Mouse (Mus musculus) G1E (cell line): ENCODE data around the gene Tll2. TPM values are rescaled to one million over a fixed set of nuclear protein-coding genes. Genes with fewer than 3 reads are reported as not detected.

Experiments used
- ATAC-seq: 2 replicates; pipeline ENCODE4 v1.8.0; 2016; ENCODE audit warnings: mild to moderate bottlenecking; ENCODE audit not compliant: insufficient number of reproducible peaks, poor library complexity, low FRiP score, severe bottlenecking; ENCODE audit errors: extremely low read depth
- DNase-seq: peaks from one replicate; pipeline ENCODE4 v3.0.0; 2012; ENCODE audit warnings: low spot score
- H3K27me3 ChIP-seq: 2 replicates; pipeline ENCODE4 v1.6.1; 2012; ENCODE audit warnings: mild to moderate bottlenecking, low read length, inconsistent platforms; ENCODE audit not compliant: insufficient read depth
- H3K36me3 ChIP-seq: replicated peaks from 2 replicates; pipeline ENCODE3; 2012; ENCODE audit warnings: mild to moderate bottlenecking, inconsistent platforms
- H3K4me1 ChIP-seq: 2 replicates; pipeline ENCODE4 v1.6.1; 2012; ENCODE audit warnings: low read depth, low read length, inconsistent platforms, mixed read lengths; ENCODE audit not compliant: insufficient read depth
- H3K4me3 ChIP-seq: 2 replicates; pipeline ENCODE4 v1.5.1; 2012; ENCODE audit warnings: low read depth, mild to moderate bottlenecking, inconsistent platforms, low read length, moderate library complexity, mixed read lengths
- H3K9me3 ChIP-seq: replicated peaks from 2 replicates; pipeline ENCODE4 v1.6.1; 2012; ENCODE audit warnings: inconsistent platforms
- CTCF ChIP-seq: IDR thresholded peaks from 2 replicates; pipeline ENCODE4 v1.5.1; 2012; ENCODE audit warnings: low read depth, low read length, inconsistent platforms, mixed read lengths
- GATA1 ChIP-seq: IDR thresholded peaks from 2 replicates; pipeline ENCODE4 v1.6.1; 2012; ENCODE audit warnings: borderline replicate concordance, low read length, inconsistent platforms, mixed read lengths
- GATA2 ChIP-seq: IDR thresholded peaks from 2 replicates; pipeline ENCODE4 v1.6.1; 2012; ENCODE audit warnings: low read depth, low read length, inconsistent platforms, borderline replicate concordance
- POLR2AphosphoS5 ChIP-seq: IDR thresholded peaks from 2 replicates; pipeline ENCODE4 v1.6.1; 2012; ENCODE audit warnings: low read depth, low read length, inconsistent platforms; ENCODE audit not compliant: insufficient replicate concordance
- TAL1 ChIP-seq: conservative IDR thresholded peaks from 2 replicates; pipeline ENCODE4 v1.6.1; 2012; ENCODE audit warnings: low read depth, low read length, inconsistent platforms, mixed read lengths
- polyA plus RNA-seq: library from polyadenylated mRNA; stranded (reverse); fragments of >175 nt; gene quantifications from 2 replicates; pipeline ENCODE4 v1.2.3, GENCODE M21; 2012
- total RNA-seq, 2 experiments: library from RNA; stranded (forward) in 1 of 2; stranded (reverse) in 1 of 2; fragments of 200-1000 nt in 1 of 2; fragments of >200 nt in 1 of 2; fragmentation: Nextera tagmentation in 1 of 2; gene quantifications; 2 replicates each; pipeline ENCODE4 v1.2.3; 2014 to 2017

Tll2 gene
- total RNA-seq (2014; fragmentation: Nextera tagmentation), result not detected in 2 replicates
- not detected in 2 replicates for total RNA-seq (2017)
- polyA plus RNA-seq, result not detected in 2 replicates

DNA sequence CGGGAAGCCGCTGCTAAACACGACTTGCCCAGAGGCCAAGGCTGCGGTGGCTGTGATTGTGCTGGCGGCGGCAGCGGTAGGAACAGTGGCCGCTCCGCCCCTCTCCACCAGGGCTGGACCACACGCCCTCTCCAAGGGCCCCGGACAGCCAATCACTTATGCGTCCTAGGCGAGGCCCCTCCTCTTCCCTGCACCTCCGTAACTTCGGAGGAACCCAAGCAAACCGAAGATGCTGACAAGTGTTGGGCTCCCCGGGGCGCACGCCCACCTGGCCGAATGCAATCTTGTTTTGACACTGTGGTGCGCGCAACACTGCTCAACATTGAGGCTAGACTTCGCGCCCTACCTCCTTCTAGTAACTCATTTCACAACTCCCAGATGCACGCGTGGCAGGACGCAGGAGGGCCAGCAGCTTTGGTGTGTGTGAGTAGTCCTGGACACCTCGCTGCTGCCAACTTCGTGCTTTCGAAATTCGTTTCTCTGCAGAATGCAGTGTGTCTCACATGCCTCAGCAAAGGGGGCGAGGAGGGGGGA is at the start of gene Tll2:
Tll2 (minus strand) TSS at position 25 of the 534 bp plus-strand sequence.
- Histone ChIP-seq H3K27me3 (peaks cover 29% of the 10 kb centered on the region), H3K4me1 (0 out of 2 replicates have a peak, but pooled peaks cover 3% of the 10 kb centered on the region), H3K4me3 (no peak within 1 kb of the TSS), H3K36me3 (peaks cover 23% of the 10 kb centered on the region), H3K9me3 (no peaks in the 10 kb centered on the region)
- DNase-seq (no peak), ATAC-seq (no peak)
- no peak for TF ChIP-seq GATA1

DNA sequence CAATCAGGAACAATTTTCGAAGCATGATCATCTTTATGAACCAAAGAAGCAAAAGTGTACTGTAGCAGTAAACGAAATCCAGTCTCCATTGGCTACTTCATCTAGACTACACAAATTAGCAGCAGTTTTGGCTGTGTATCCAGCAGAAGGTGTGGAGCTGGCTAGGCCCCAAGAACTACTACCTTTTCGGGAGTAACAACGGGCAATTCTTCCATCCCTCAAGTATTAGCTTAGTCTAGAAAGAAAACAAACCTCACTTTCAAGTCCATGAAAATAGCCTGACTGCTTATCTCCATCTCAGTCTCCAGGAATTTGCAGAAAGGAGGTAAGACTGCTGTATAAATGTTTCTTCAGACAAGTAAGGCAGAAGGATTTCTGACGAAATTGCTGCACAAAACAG is 47.9 kb upstream of the Tll2 start:
- Histone ChIP-seq H3K4me1 (peaks cover 26% of the 10 kb centered on the region), H3K9me3 (no peaks in the 10 kb centered on the region), H3K27me3 (no peaks in the 10 kb centered on the region), H3K36me3 (peaks cover 63% of the 10 kb centered on the region), H3K4me3 (no peak overlapping the region)
- TF ChIP-seq TAL1 (no peak), POLR2AphosphoS5 (no peak), CTCF (no peak), GATA1 (no peak), GATA2 (no peak)
- no peak for ATAC-seq
- no peak for DNase-seq

GRCm38 (mm10) chr19:41248968-41249367 is 42.3 kb upstream of the Tll2 start:
- ATAC-seq (no peak), DNase-seq (no peak)
- Histone ChIP-seq H3K4me1 (peaks cover 31% of the 10 kb centered on the region), H3K9me3 (no peaks in the 10 kb centered on the region), H3K27me3 (no peaks in the 10 kb centered on the region), H3K36me3 (peaks cover 64% of the 10 kb centered on the region), H3K4me3 (no peak overlapping the region)
- no peak for TF ChIP-seq GATA2
- no peak for TF ChIP-seq TAL1
- TF ChIP-seq GATA1, result no peak
- no peak for TF ChIP-seq POLR2AphosphoS5
- no peak for TF ChIP-seq CTCF

GRCm38 (mm10) chr19:41248271-41248670 is 41.6 kb upstream of the Tll2 start:
- peaks cover 31% of the 10 kb centered on the region for H3K4me1 ChIP-seq
- no peak for DNase-seq
- no peak overlapping the region for H3K4me3 ChIP-seq
- no peaks in the 10 kb centered on the region for H3K9me3 ChIP-seq
- no peaks in the 10 kb centered on the region for H3K27me3 ChIP-seq
- ATAC-seq, result no peak; the same call in 1 of the 2 replicates
- TF ChIP-seq CTCF (no peak), POLR2AphosphoS5 (no peak), TAL1 (no peak), GATA1 (no peak), GATA2 (no peak)
- peaks cover 65% of the 10 kb centered on the region for H3K36me3 ChIP-seq

GRCm38 (mm10) chr19:41246271-41246670 is 39.6 kb upstream of the Tll2 start:
- no peak for DNase-seq
- TF ChIP-seq GATA1, result no peak
- TF ChIP-seq CTCF, result no peak
- no peak for TF ChIP-seq GATA2
- TF ChIP-seq POLR2AphosphoS5, result no peak
- TF ChIP-seq TAL1, result no peak
- H3K27me3 ChIP-seq, result no peaks in the 10 kb centered on the region
- no peak for ATAC-seq
- peaks cover 30% of the 10 kb centered on the region for H3K4me1 ChIP-seq
- H3K4me3 ChIP-seq, result no peak overlapping the region
- H3K36me3 ChIP-seq, result peaks cover 76% of the 10 kb centered on the region
- no peaks in the 10 kb centered on the region for H3K9me3 ChIP-seq

- H3K36me3 ChIP-seq, result peaks cover 81% of the 10 kb centered on the region
- ATAC-seq (no peak), DNase-seq (no peak)
- peak; percentile 66 for TF ChIP-seq CTCF
- TF ChIP-seq GATA2, result no peak
- no peaks in the 10 kb centered on the region for H3K9me3 ChIP-seq
- H3K27me3 ChIP-seq, result no peaks in the 10 kb centered on the region
- peaks cover 27% of the 10 kb centered on the region for H3K4me1 ChIP-seq
- no peak overlapping the region for H3K4me3 ChIP-seq
These were observed 37.9 kb upstream of the Tll2 start for GRCm38 (mm10) chr19:41244581-41244980.

- Histone ChIP-seq H3K27me3 (no peaks in the 10 kb centered on the region), H3K4me3 (no peak overlapping the region), H3K9me3 (no peaks in the 10 kb centered on the region), H3K4me1 (peaks cover 10% of the 10 kb centered on the region), H3K36me3 (peaks cover 83% of the 10 kb centered on the region)
- TF ChIP-seq POLR2AphosphoS5 (no peak), GATA1 (no peak), GATA2 (no peak), TAL1 (no peak), CTCF (no peak)
- no peak for ATAC-seq
- no peak for DNase-seq
These were observed 35.4 kb upstream of the Tll2 start for GRCm38 (mm10) chr19:41241997-41242396.
